Mouse (Mus musculus) liver, embryonic 16.5 days (tissue): ENCODE data around the gene H2-DMb1. TPM values are rescaled to one million over a fixed set of nuclear protein-coding genes. Genes with fewer than 3 reads are reported as not detected.

Experiments
- ATAC-seq: fragments of 200-750 bp; cut with Nextera tagmentation; 2 replicates; pipeline ENCODE4 v1.8.0; 2017; ENCODE audit warnings: low read depth, mild to moderate bottlenecking, moderate number of reproducible peaks, moderate library complexity
- H3K27ac ChIP-seq: fragments of 300-500 bp; sonication (generic); 2 replicates; pipeline ENCODE4 v1.5.1; 2014; ENCODE audit warnings: mild to moderate bottlenecking, low read length
- H3K27me3 ChIP-seq: fragments of 300-500 bp; sonication (generic); 2 replicates; pipeline ENCODE4 v1.6.1; 2014; ENCODE audit warnings: low read depth, low read length, mixed read lengths; ENCODE audit not compliant: control insufficient read depth, insufficient read depth
- H3K36me3 ChIP-seq: fragments of 300-500 bp; sonication (generic); 2 replicates; pipeline ENCODE4 v1.6.1; 2014; ENCODE audit warnings: mild to moderate bottlenecking; ENCODE audit not compliant: control insufficient read depth, insufficient read depth
- H3K4me1 ChIP-seq: fragments of 300-500 bp; sonication (generic); 2 replicates; pipeline ENCODE4 v1.6.1; 2014; ENCODE audit warnings: low read depth, low read length, mixed read lengths; ENCODE audit not compliant: control insufficient read depth
- H3K4me2 ChIP-seq: fragments of 300-500 bp; sonication (generic); 2 replicates; pipeline ENCODE4 v1.6.1; 2014; ENCODE audit warnings: low read depth, low read length, mixed read lengths
- H3K4me3 ChIP-seq: fragments of 300-500 bp; sonication (generic); 2 replicates; pipeline ENCODE4 v1.5.1; 2014; ENCODE audit warnings: low read depth, mild to moderate bottlenecking, low read length
- H3K9ac ChIP-seq: fragments of 300-500 bp; sonication (generic); 2 replicates; pipeline ENCODE4 v1.6.1; 2014; ENCODE audit warnings: low read depth, low read length
- H3K9me3 ChIP-seq: fragments of 300-500 bp; sonication (generic); replicated peaks from 2 replicates; pipeline ENCODE4 v1.6.1; 2016; ENCODE audit warnings: low read length; ENCODE audit not compliant: control insufficient read depth
- WGBS: fragments of 180-500 bp; shearing (Covaris S2); extraction: QIAGEN DNeasy Blood & Tissue Kit; methylation state at CpG from one replicate; pipeline ENCODE4 v1.1.7; 2014; ENCODE audit not compliant: insufficient replicate concordance; 5-methylcytosine and 5-hydroxymethylcytosine counted together
- polyA plus RNA-seq: library from polyadenylated mRNA; unstranded; fragments of >200 nt; fragmentation: Nextera tagmentation; extraction: Ambion mirVana; gene quantifications from 2 replicates; pipeline ENCODE4 v1.2.1, GENCODE M21; 2015

H2-DMb1 gene
- polyA plus RNA-seq, 1 experiment from 2014 or later: 1.5 TPM

DNA sequence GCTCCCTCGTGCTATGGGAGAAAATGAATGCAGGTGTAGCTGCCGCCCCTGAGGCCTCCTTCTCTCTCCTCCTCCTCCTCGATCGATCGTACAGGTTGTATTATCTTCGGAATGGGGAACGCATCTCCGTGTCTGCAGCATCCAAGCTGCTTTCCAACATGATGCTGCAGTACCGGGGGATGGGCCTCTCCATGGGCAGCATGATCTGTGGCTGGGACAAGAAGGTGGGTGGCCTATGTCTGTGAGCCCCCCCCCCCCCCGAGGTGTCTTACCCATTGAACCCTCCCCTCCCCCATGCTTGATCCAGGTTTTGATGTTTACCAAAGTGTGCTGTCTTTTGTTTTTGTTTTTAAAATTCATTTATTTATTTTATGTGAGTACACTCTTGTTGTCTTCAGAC is 47.2 kb downstream of the H2-DMb1 start:
- no peak for ATAC-seq
- H3K4me3 ChIP-seq: no peak overlapping the region
- no peak overlapping the region for H3K9ac ChIP-seq
- 77% methylated on average over 10 of the region's 10 CpGs for WGBS
- peaks cover 24% of the 10 kb centered on the region for H3K27me3 ChIP-seq
- no peaks in the 10 kb centered on the region for H3K9me3 ChIP-seq
- no peak overlapping the region for H3K27ac ChIP-seq
- peaks cover 18% of the 10 kb centered on the region for H3K4me1 ChIP-seq
- H3K36me3 ChIP-seq: no peaks in the 10 kb centered on the region
- H3K4me2 ChIP-seq: no peak overlapping the region

- Histone ChIP-seq H3K27me3 (peaks cover 24% of the 10 kb centered on the region), H3K27ac (no peak overlapping the region), H3K9ac (no peak overlapping the region), H3K4me2 (no peak overlapping the region), H3K4me3 (no peak overlapping the region), H3K9me3 (no peaks in the 10 kb centered on the region), H3K36me3 (no peaks in the 10 kb centered on the region), H3K4me1 (peaks cover 26% of the 10 kb centered on the region)
- 77% methylated on average over 16 of the region's 16 CpGs for whole genome bisulfite sequencing
- no peak for ATAC-seq
These were observed 48.1 kb downstream of the H2-DMb1 start for GRCm38 (mm10) chr17:34200772-34201505.

- Histone ChIP-seq H3K27me3 (peaks cover 17% of the 10 kb centered on the region), H3K4me2 (no peak overlapping the region), H3K9ac (no peak overlapping the region), H3K4me1 (peaks cover 25% of the 10 kb centered on the region), H3K9me3 (no peaks in the 10 kb centered on the region), H3K36me3 (no peaks in the 10 kb centered on the region), H3K27ac (no peak overlapping the region), H3K4me3 (no peak overlapping the region)
- no peak for ATAC-seq
- 68% methylated on average over 7 of the region's 7 CpGs for WGBS
These were observed 48.7 kb downstream of the H2-DMb1 start for GRCm38 (mm10) chr17:34201506-34202055.

- H3K36me3 ChIP-seq: no peaks in the 10 kb centered on the region
- no peak overlapping the region for H3K27ac ChIP-seq
- peaks cover 14% of the 10 kb centered on the region for H3K4me1 ChIP-seq
- no peak overlapping the region for H3K9ac ChIP-seq
- WGBS: 79% methylated on average over 4 of the region's 4 CpGs
- peaks cover 4% of the 10 kb centered on the region for H3K27me3 ChIP-seq
- ATAC-seq: no peak
- H3K9me3 ChIP-seq: no peaks in the 10 kb centered on the region
- no peak overlapping the region for H3K4me2 ChIP-seq
- no peak overlapping the region for H3K4me3 ChIP-seq
These were observed 50.0 kb downstream of the H2-DMb1 start for GRCm38 (mm10) chr17:34202760-34203442.

DNA sequence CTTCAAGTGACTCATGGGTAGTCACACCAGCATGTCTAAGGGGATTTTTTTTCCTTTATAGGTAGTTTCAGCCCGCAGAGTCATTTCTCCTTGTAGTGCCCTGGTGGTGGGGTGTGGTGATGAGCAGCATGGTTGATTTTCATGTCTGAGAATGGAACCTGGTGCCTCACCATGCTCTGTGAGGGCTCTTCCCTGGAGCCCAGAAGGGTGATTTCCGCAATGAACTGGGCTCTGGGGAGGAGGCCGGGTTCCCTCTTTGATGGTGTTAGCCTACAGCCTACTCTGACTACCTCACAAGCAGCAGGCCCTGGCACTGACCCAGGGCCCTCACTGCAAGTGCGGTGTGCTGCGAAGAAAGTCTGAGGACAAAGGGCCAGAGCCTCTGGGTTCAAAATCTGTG is 50.6 kb downstream of the H2-DMb1 start, which contains the start of gene Tap2:
Gene Tap2, plus strand, starts transcription at position 84 of the 400 bp plus-strand sequence.
- Histone ChIP-seq H3K4me3 (peak within 1 kb of the TSS; percentile 85), H3K4me2 (peak within 1 kb of the TSS; percentile 95), H3K4me1 (peaks cover 14% of the 10 kb centered on the region), H3K27me3 (no peaks in the 10 kb centered on the region), H3K9me3 (no peaks in the 10 kb centered on the region), H3K9ac (peak within 1 kb of the TSS; percentile 84), H3K36me3 (no peaks in the 10 kb centered on the region), H3K27ac (no peak within 1 kb of the TSS; the same call in 1 of the 2 replicates)
- WGBS: 74% methylated on average over 5 of the region's 5 CpGs
- no peak for ATAC-seq

DNA sequence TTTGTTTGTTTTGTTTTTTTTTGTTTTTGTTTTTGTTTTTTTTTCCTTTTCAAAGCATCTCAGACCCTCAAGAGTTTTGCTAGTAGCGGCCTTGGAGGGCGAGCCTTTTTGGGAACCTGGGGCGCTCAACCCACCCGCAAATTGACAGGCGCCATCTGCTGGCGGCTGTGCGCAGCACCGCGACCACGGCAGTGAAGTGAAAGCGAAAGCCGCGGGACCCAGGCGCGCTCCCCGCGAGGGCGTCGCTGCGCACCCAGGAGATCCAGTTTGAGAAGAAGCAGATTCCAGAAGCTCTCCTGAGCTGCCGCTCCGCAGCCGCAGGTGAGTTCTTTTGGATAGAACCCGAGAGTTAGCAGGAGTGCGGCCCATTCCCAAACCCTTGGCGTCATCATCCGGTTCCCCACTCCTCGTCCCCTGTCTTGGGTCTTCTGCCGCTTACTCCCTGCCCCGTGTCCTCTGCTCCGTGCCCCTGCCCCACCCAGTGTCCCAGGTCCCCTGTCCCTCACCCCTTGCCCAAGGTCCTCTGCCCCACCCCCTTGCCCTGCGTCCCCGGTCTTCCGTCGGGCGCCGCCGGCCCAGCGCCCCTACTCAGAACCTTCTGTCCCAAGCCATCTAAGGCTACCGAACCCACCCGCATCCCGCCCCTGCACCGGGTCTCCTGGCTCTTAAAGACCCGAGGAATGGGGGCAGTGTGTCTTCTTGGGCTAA is 51.6 kb downstream of the H2-DMb1 start:
- Histone ChIP-seq H3K9ac (peak overlapping the region; percentile 84), H3K27ac (peak overlapping the region; percentile 50; the same call in 1 of the 2 replicates), H3K4me2 (peak overlapping the region; percentile 95), H3K27me3 (no peaks in the 10 kb centered on the region), H3K4me3 (peak overlapping the region; percentile 85), H3K4me1 (peaks cover 14% of the 10 kb centered on the region), H3K9me3 (no peaks in the 10 kb centered on the region), H3K36me3 (no peaks in the 10 kb centered on the region)
- ATAC-seq: peak; percentile 64
- 1% methylated on average over 44 of the region's 44 CpGs for WGBS

DNA sequence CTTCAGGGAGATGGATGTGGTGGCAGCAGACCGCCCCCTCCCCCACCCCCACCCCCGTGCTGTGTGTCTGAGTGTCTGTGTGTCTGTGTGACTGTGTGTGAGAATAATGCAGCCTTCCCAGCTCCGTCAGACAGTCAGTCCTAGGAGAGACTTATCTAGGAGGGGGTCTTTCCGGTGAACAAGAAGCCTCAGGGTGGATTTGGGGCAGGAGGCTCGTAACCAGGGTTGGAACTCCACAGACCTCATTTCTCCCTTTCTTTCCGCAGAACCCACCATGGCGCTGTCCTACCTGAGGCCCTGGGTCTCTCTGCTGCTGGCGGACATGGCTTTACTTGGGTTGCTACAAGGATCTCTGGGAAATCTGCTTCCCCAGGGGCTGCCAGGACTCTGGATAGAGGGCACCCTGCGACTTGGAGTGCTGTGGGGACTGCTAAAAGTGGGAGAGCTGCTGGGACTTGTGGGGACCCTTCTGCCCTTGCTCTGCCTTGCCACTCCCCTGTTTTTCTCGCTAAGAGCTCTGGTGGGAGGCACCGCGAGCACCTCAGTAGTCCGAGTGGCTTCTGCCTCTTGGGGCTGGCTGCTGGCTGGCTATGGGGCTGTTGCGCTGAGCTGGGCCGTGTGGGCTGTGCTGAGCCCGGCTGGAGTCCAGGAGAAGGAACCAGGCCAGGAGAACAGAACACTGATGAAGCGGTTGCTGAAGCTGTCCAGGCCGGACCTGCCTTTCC is 52.3 kb downstream of the H2-DMb1 start:
- peaks cover 14% of the 10 kb centered on the region for H3K4me1 ChIP-seq
- peak overlapping the region; percentile 60 for H3K27ac ChIP-seq
- H3K9ac ChIP-seq: peak overlapping the region; percentile 84
- WGBS: 10% methylated on average over 18 of the region's 18 CpGs
- ATAC-seq: peak; percentile 31; the same call in 1 of the 2 replicates
- H3K9me3 ChIP-seq: no peaks in the 10 kb centered on the region
- H3K36me3 ChIP-seq: no peaks in the 10 kb centered on the region
- H3K4me2 ChIP-seq: peak overlapping the region; percentile 95
- H3K4me3 ChIP-seq: peak overlapping the region; percentile 85
- H3K27me3 ChIP-seq: no peaks in the 10 kb centered on the region

DNA sequence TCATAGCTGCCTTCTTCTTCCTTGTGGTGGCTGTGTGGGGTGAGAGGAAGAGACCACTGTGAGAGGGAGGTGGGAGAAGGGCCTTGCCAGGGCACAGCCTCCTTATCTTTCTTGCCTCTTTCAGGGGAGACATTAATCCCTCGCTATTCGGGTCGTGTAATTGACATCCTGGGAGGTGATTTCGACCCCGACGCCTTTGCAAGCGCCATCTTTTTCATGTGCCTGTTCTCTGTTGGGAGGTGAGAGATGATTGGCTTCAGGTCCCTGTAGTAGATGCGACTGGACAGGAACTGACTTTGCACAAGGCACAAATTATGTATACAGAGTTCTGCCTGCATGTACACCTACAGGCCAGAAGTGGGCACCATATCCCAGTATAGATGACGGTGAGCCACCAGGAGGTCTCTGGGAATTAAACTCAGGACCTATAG is 52.9 kb downstream of the H2-DMb1 start:
- peaks cover 20% of the 10 kb centered on the region for H3K4me1 ChIP-seq
- H3K9ac ChIP-seq: peak overlapping the region; percentile 84
- ATAC-seq: peak; percentile 25; the same call in 1 of the 2 replicates
- H3K9me3 ChIP-seq: no peaks in the 10 kb centered on the region
- peak overlapping the region; percentile 95 for H3K4me2 ChIP-seq
- H3K4me3 ChIP-seq: peak overlapping the region; percentile 85
- no peaks in the 10 kb centered on the region for H3K36me3 ChIP-seq
- peak overlapping the region; percentile 60 for H3K27ac ChIP-seq
- WGBS: 10% methylated on average over 9 of the region's 9 CpGs
- no peaks in the 10 kb centered on the region for H3K27me3 ChIP-seq
